Comparison of ENCODE assay signal across 7 mouse cellular contexts in the genomic region with DNA sequence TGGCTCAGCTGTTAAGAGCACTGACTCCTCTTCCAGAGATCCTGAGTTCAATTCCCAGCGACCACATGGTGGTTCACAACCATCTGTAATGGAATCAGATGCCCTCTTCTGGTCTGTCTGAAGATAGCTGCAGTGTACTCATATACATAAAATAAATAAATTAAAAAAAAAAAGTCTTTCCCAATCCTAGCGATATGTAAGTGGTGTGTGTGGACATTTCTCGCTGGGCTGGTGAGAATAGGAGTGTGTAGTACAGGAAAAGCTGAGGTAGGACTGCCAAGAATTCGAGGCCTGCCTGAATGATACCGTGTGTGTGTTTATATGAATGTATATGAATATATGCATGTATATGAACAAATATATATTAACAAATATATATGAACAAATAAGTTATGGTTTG. TPM values are rescaled to one million over a fixed set of nuclear protein-coding genes. Genes with fewer than 3 reads are reported as not detected.
A peak's percentile ranks its signal among the peaks of the same experiment; 100 is the strongest.
DNase-seq lines count a peak whose midpoint lies in the region; ATAC-seq and TF ChIP-seq lines count a peak whose summit lies in the region.

No protein-coding gene starts in this region.

- peak overlapping the region; percentile 93 for H3K27ac ChIP-seq in left cerebral cortex, adult 2 months
- H3K27ac ChIP-seq in forebrain, embryonic 10.5 days = peak overlapping the region; percentile 89; the same call in 1 of the 2 replicates
- no peak overlapping the region for H3K27ac ChIP-seq in limb, embryonic 10.5 days
- H3K27ac ChIP-seq in neural tube, embryonic 15.5 days (replicated peaks) = peak overlapping the region; percentile 91

- peak; percentile 13 for TF ChIP-seq CTCF in left cerebral cortex, adult 2 months (IDR thresholded peaks at IDR 0.05)

- H3K27me3 ChIP-seq in forebrain, embryonic 10.5 days (ENCODE audit: poor library complexity, severe bottlenecking) = no peaks in the 10 kb centered on the region
- no peaks in the 10 kb centered on the region for H3K27me3 ChIP-seq in limb, embryonic 10.5 days (ENCODE audit: low read depth, poor library complexity, severe bottlenecking)
- no peaks in the 10 kb centered on the region for H3K27me3 ChIP-seq in neural tube, embryonic 15.5 days (replicated peaks)

- H3K9ac ChIP-seq in neural tube, embryonic 15.5 days (replicated peaks) = no peak overlapping the region

- peak overlapping the region; percentile 95 for H3K4me3 ChIP-seq in left cerebral cortex, adult 2 months
- H3K4me3 ChIP-seq in forebrain, embryonic 10.5 days = peak overlapping the region; percentile 70
- peak overlapping the region; percentile 68 for H3K4me3 ChIP-seq in limb, embryonic 10.5 days
- H3K4me3 ChIP-seq in neural tube, embryonic 15.5 days (replicated peaks) = peak overlapping the region; percentile 51; the same call in 1 of the 2 replicates

- no peak for DNase-seq in left cerebral cortex, adult 2 months (ENCODE audit: extremely low spot score in 1 of 2, low spot score in 2 of 2)
- no peak for DNase-seq in left cerebral cortex, postnatal 4 days
- no peak for DNase-seq in forebrain, embryonic 10.5 days (ENCODE audit: extremely low spot score, low spot score)
- no peak for DNase-seq in limb, embryonic 10.5 days (ENCODE audit: low spot score)
- DNase-seq in left cerebral cortex, postnatal 14 days (ENCODE audit: low spot score in 2 of 2) = no peak
- DNase-seq in layer of hippocampus, adult 8-10 months (ENCODE audit: low spot score in 2 of 2) = no peak

- peaks cover 63% of the 10 kb centered on the region for H3K4me1 ChIP-seq in forebrain, embryonic 10.5 days
- peaks cover 18% of the 10 kb centered on the region for H3K4me1 ChIP-seq in limb, embryonic 10.5 days
- peaks cover 50% of the 10 kb centered on the region for H3K4me1 ChIP-seq in neural tube, embryonic 15.5 days

- H3K36me3 ChIP-seq in forebrain, embryonic 10.5 days (replicated peaks) = peaks cover 9% of the 10 kb centered on the region
- H3K36me3 ChIP-seq in limb, embryonic 10.5 days = peaks cover 9% of the 10 kb centered on the region
- H3K36me3 ChIP-seq in neural tube, embryonic 15.5 days = peaks cover 7% of the 10 kb centered on the region

- no peaks in the 10 kb centered on the region for H3K9me3 ChIP-seq in forebrain, embryonic 10.5 days
- no peaks in the 10 kb centered on the region for H3K9me3 ChIP-seq in limb, embryonic 10.5 days (replicated peaks)
- H3K9me3 ChIP-seq in neural tube, embryonic 15.5 days (replicated peaks) = no peaks in the 10 kb centered on the region

- ATAC-seq in neural tube, embryonic 15.5 days (ENCODE audit: low FRiP score) = no peak

- peak overlapping the region; percentile 69 for H3K4me2 ChIP-seq in neural tube, embryonic 15.5 days

- intact Hi-C loops in left cerebral cortex, adult 2 months (cut with DNase I) = no loop called here
- intact Hi-C loops in left cerebral cortex, postnatal 4 days (cut with DNase I) = no loop called here
- intact Hi-C loops in left cerebral cortex, postnatal 14 days (cut with DNase I) = no loop called here

- 60% methylated on average over 5 of the region's 5 CpGs for WGBS in forebrain, embryonic 10.5 days
- 60% methylated on average over 5 of the region's 5 CpGs for whole genome bisulfite sequencing in limb, embryonic 10.5 days
- 53% methylated on average over 5 of the region's 5 CpGs for WGBS in neural tube, embryonic 15.5 days

RNA-seq across cellular contexts. Expression of a gene that starts 0.6 kb away (rescaled TPM):
- total RNA-seq in left cerebral cortex, adult 2 months (2021) = 10 to 100 TPM; 69.6 to 71.2 TPM
- total RNA-seq in left cerebral cortex, postnatal 4 days (2021) = 10 to 100 TPM; 51.3 to 53.3 TPM
- polyA plus RNA-seq in forebrain, embryonic 10.5 days (2016; fragmentation: Nextera tagmentation; extraction: Ambion mirVana) = 33.6 and 36.2 TPM in 2 replicates
- 30.6 and 38.7 TPM in 2 replicates for polyA plus RNA-seq in limb, embryonic 10.5 days (2016; fragmentation: Nextera tagmentation; extraction: Ambion mirVana)
- polyA plus RNA-seq in neural tube, embryonic 15.5 days (2015; fragmentation: Nextera tagmentation; extraction: Ambion mirVana) = 68.6 and 70.4 TPM in 2 replicates
- 10 to 100 TPM; 77.2 to 80.1 TPM for total RNA-seq in left cerebral cortex, postnatal 14 days (2021)
- total RNA-seq in layer of hippocampus, adult 8-10 months (2022) = 10 to 100 TPM; 65.4 to 75.8 (median 72.2) TPM

RNA-seq across cellular contexts. Expression of a gene that starts 2.2 kb away (rescaled TPM):
- 10 to 100 TPM; 31.1 to 32.1 TPM for total RNA-seq in left cerebral cortex, adult 2 months (2021)
- 10 to 100 TPM; 28.8 to 29.8 TPM for total RNA-seq in left cerebral cortex, postnatal 4 days (2021)
- polyA plus RNA-seq in forebrain, embryonic 10.5 days (2016; fragmentation: Nextera tagmentation; extraction: Ambion mirVana) = 27.7 and 30.6 TPM in 2 replicates
- 27.8 and 28.0 TPM in 2 replicates for polyA plus RNA-seq in limb, embryonic 10.5 days (2016; fragmentation: Nextera tagmentation; extraction: Ambion mirVana)
- 18.5 and 19.7 TPM in 2 replicates for polyA plus RNA-seq in neural tube, embryonic 15.5 days (2015; fragmentation: Nextera tagmentation; extraction: Ambion mirVana)
- 10 to 100 TPM; 32.8 to 33.2 TPM for total RNA-seq in left cerebral cortex, postnatal 14 days (2021)
- total RNA-seq in layer of hippocampus, adult 8-10 months (2022) = 10 to 100 TPM; 34.1 to 35.7 (median 35.0) TPM

RNA-seq across cellular contexts. Expression of a gene that starts 31.5 kb away (rescaled TPM):
- total RNA-seq in left cerebral cortex, adult 2 months (2021) = 10 to 100 TPM; 71.6 to 79.3 TPM
- 100 to 1,000 TPM; 110 to 111 TPM for total RNA-seq in left cerebral cortex, postnatal 4 days (2021)
- polyA plus RNA-seq in forebrain, embryonic 10.5 days (2016; fragmentation: Nextera tagmentation; extraction: Ambion mirVana) = 165 and 166 TPM in 2 replicates
- 149 and 161 TPM in 2 replicates for polyA plus RNA-seq in limb, embryonic 10.5 days (2016; fragmentation: Nextera tagmentation; extraction: Ambion mirVana)
- polyA plus RNA-seq in neural tube, embryonic 15.5 days (2015; fragmentation: Nextera tagmentation; extraction: Ambion mirVana) = 134 and 138 TPM in 2 replicates
- total RNA-seq in left cerebral cortex, postnatal 14 days (2021) = 10 to 100 TPM; 77.4 to 81.2 TPM
- 10 to 100 TPM; 66.7 to 76.4 (median 71.5) TPM for total RNA-seq in layer of hippocampus, adult 8-10 months (2022)
